Mouse (Mus musculus) lung, postnatal 10 days (tissue): ENCODE measurements around the gene Coq10b.
"Not testable (repeated sequence)": the region's sequence is repeated elsewhere in the genome, so short reads cannot be mapped to it uniquely, and the experiment has no call there.

Source experiments
- DNase-seq: peaks from one replicate; pipeline ENCODE4 v3.0.0; 2021

The Coq10b gene

DNA sequence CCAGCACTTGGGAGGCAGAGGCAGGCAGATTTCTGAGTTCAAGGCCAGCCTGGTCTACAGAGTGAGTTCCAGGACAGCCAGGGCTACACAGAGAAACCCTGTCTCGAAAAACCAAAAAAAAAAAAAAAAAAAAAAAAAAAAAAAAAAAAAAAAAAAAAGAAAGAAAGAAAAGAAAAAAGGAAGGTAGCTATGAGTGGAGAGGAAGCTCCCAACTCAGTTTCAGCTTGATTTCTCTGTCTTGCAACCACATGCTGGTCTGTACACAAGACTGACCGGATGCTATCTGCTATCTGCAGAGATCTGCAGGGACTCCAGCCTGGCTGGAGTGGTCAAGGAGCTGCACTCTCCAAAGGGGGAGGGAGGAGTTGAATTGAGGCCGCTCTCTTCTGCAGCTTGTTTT, 5.8 kb downstream of the Coq10b start:
- not testable (repeated sequence) for DNase-seq

DNA sequence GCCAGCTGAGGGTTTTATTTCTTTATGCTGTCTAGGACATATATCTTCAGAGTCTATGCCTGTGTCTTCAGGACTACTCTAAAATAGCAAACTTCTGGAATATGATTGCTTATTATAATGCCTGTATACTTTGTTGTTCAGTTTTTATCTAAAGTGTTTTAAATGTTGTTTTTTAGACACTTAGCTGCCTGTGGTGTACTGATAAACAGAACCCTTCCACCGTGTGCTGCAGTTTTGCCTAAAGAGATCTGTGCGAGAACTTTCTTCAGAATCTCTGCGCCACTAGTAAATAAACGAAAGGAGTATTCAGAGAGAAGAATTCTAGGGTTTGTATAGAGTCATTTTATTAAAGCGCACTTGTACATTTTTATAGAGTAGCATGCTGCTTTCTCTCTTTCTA, 8.5 kb downstream of the Coq10b start:
- no peak for DNase-seq

DNA sequence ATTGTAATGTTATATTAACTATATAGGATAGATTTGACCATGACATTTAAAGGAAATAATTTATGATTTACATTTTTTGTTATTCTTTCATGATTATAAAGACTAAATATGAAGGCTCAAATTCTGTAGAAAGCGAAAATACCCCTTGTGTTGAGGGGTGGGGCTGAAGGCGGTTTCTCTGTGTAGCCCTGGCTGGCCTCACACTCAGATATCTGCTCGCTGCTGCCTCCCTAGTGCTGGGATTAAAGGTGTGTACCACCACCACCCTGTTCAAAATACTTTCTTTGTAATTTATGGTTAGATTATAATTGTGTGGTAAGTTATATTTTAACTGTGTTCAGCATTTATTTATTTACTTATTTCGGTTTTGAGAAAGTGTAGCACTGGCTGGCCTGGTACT, 9.2 kb downstream of the Coq10b start:
- DNase-seq: no peak

DNA sequence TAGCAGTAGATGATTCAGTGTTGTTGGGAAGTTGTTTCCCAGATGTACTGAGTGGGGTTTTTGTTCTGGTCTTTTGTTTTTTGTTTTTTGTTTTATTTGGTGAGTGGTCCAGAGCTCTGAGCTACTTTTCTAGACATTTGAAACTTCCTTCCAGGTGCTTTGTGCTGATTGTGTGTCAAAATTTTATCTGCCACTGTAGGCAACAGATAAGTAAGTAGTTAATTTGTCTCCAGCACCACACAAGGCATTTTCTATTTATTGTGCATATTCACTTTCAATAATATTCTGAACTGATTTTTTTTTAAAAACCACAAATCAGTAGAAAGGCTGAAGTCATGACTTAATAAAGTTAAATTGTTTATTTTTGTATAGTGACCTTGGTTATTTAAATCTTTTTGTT, 19.8 kb downstream of the Coq10b start:
- DNase-seq: not testable (repeated sequence)

DNA sequence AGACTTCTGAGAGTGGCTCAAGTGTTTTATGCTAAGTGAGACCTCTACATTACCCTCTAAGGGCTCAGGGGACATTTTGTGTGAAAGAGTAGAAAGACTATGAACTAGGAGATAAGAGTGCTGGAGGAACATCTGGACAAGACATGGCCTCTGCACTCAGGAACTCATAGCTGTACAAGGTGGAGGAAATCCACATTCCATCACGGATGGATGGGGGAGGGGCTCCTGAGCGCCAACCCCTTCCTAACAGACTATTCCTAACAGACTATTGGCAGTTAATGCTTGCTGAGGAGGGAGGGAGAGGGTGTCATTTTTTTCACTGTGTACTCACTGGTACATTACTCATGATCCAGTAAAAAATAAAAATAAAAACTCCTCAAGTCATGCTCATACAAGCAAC, 22.2 kb downstream of the Coq10b start:
- DNase-seq: no peak

DNA sequence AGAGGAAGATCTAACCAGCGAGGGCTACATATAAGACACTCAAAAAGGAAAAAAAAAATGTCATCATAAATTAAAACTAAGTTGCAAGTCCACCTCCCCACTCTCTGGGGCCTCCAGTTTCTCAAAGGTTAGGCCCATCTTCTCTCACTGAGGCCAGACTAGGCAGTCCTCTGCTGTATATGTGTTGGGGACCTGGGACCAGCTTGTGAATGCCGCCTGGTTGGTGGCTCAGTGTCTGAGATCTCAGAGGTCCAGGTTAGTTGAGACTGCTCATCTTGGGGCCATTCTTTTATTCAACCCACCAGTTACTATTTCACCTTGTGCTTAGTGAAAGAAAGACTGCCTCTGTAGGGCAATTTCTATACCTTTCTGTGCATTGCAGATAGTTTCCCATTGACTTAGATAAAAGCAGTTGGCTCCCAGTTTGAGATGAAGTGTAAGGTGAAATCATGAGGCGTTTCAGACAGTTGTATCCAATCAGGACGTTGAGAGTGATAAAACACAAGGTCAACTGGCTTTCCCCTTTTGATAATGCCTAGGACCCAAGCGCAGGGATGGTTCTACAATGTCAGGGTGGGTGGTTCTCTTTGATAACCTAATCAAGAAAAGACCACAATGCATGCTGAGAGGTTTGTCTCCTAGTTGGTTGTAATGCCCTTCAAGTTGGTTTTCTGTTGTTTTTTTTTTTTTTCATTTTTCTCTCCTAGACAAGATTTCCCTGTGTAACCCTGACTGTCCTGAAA, 23.3 kb downstream of the Coq10b start:
- no peak for DNase-seq

DNA sequence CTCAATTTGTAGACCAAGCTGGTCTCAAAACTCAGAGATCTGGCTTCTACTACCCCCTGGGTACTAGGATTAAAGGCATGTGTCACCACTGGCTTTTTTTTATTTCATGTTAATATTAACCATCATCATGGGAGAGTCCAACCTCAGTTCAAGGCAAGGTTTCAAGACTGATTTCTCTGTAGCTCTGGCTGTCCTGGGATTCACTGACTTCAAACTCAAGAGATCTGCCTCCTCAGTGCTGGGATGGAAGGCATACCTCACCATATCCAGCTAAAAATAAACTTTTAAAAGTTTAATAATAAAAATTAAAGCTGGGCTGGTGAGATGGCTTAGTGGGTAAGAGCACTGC, 23.8 kb downstream of the Coq10b start:
- DNase-seq: no peak

DNA sequence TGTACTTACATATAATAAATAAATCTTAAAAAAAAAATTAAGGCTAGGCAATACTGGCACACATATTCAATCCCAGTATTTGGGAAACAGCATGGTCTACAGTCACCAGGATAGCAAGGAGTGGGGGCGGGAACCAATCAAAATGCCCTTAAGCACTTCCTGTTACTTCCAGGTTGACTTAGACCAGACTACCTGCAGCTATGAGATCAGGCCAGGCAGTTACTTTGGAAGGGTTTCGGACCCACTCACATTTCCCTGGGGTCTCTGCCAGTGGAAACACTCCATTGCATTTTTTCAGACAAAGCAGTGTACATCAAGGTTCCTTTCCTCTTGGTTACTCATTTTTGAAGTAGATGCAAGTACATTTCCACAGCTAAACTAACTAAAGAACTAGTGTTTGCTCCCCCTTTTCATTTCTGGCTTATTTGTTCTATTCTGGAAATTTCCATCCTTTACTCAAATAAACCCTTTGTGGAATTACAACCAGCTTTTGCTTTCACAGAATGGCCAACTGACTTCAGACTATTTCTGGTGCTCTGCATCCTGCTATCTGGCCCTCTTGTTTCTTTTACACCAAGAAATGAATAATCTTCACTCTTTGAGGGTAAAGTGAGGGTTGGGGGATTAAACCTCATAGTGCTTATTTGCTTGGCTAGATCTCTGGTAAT, 24.4 kb downstream of the Coq10b start:
- DNase-seq: peak; percentile 6

DNA sequence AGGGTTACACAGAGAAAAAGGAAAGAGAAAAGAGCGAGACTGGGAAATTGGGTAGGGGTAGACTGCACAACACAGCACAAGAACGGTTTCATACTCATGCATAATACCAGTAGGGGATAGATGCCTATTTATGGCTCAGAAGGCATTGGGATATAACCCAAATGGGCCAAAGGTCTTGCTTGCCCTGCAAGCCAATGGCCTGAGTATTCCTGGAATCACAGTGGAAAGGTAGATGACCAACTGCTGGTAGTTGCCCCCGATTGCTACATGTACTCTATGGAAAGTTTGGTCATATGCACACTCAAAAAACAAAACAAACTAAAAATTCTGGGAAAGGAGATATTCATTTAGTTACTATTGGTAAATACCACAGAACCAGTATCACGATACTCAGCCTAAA, 27.1 kb downstream of the Coq10b start:
- DNase-seq: no peak

DNA sequence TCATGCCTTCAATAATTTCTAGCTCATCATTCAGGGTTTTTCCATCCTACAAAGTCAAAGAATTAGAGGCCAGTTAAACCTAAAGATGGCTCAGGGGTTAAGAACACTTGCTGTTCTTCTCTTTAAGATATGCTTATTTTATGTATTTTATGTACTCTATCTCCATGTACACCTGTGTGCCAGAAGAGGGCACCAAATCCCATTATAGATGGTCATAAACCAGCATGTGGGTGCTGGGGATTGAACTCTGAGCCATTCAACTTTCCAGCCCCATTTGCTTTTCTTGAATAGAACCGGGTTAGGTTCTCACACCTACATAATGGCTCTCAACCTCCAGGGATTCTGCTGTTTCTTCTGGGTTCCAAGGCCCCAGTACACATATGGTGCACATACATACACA, 29.5 kb downstream of the Coq10b start:
- no peak for DNase-seq

DNA sequence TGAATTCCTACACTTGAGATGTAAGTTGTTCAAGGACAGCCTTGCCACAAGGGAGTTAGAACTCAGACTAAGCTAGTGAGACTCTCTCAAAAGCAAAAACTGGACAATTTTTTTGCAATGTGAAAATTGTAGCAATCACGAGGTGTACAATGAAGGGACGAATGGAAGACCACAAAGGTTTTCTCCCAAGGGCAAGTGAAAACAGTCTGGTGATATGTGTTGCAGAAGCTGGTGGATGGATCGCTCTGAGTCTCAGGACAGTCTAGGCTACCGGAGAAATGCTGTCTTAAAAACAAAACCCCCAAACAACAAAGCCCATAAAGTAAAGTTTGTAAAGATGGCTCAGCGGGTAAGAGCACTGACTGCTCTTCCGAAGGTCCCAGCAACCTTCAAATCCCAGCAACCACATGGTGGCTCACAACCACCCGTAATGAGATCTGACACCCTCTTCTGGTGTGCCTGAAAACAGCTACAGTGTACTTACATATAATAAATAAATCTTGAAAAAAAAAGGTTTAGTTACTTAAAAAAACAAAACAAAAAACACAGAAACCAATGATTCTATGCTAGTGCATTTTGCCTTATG, 33.3 kb downstream of the Coq10b start:
- DNase-seq: no peak

DNA sequence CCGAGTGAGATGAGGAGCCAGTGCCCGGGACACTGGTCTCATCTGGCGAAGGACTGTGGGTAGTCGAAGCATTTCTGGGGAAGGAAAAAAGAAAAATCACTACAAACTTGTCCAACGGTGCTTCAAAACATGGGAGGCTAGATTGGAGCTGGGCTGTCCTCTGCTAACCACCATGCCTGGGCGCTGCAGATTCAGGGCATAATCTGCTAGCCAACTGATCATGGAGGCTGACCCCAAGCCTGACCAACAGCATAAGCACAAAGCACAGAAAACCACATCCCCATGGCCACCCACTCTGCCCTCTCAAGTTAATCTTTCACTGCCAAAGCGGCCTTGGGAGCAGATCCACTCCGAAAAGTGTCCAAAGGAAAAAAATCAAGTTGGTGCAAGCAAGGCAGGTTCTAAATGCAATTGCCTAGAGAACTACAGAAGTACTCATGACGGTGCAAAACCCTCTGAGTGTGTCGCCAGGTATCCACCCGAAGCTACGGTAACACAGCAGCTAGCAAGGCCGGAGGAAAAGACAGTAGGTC, 34.4 kb downstream of the Coq10b start:
- DNase-seq: peak; percentile 3

DNA sequence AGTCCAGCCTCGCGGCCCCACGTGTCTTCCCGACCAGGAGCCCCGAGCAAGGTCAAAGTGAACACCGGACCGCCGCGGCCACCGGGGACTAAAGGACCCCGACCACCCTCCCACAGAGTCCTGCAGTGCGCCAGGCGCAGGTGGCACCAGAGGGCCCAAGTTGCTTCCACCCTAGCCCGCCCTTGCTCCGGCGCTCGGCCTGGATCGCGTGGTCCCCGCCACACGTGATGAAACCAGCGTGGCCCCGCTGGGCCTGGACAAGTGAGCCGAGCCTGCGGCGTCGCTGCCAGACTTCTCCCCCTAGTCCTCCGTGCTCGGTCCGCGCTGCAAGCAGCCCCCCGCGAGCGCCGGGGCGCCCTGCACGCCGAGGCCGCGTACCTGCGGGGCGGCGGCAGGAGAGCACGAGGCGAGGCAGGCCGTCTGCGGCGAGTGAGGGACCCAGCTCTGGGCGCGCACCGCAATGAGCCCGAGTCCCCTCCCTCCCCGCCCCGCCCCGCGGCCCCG, 34.9 kb downstream of the Coq10b start:
- peak; percentile 67 for DNase-seq

DNA sequence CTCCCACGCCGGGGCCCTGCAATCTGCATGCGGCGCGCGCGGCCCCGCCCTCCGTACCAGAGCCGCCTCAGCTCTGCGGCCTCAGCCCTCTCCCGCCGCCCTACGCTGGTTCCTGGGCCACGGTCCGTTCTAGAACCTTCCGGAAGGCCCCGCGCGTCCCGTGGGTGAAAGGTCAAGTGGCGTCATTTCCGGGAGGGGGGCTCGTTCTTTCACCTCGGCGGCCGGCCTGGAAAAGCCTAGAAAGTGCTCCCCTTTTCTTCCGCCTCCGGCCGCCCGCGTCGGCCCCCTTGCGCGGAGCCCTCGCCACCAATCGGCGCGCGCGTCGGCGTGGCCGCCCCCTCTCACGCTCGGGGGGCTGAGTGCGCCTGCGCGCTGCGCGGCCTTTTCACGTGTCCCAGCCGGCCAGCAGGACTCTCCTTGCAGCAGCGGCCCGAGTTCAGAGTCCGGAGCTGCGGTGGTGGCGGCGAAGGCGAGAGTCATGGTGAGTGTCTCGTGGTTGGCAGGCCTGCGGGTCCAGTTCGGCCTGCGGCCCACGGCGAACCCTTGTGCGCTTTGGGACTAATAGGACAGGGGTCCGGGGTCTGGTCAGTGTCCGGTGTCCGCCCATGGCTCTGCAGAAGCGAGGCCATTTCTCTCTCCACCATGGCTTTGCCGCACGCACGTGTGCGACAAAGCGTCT, 35.5 kb downstream of the Coq10b start, which contains the start of the genes Hspe1 and Hspd1:
Gene Hspe1, plus strand, starts transcription at position 201 of the 679 bp plus-strand sequence.
Gene Hspd1, minus strand, starts transcription at position 312 of the 679 bp plus-strand sequence.
- peak; percentile 100 for DNase-seq

DNA sequence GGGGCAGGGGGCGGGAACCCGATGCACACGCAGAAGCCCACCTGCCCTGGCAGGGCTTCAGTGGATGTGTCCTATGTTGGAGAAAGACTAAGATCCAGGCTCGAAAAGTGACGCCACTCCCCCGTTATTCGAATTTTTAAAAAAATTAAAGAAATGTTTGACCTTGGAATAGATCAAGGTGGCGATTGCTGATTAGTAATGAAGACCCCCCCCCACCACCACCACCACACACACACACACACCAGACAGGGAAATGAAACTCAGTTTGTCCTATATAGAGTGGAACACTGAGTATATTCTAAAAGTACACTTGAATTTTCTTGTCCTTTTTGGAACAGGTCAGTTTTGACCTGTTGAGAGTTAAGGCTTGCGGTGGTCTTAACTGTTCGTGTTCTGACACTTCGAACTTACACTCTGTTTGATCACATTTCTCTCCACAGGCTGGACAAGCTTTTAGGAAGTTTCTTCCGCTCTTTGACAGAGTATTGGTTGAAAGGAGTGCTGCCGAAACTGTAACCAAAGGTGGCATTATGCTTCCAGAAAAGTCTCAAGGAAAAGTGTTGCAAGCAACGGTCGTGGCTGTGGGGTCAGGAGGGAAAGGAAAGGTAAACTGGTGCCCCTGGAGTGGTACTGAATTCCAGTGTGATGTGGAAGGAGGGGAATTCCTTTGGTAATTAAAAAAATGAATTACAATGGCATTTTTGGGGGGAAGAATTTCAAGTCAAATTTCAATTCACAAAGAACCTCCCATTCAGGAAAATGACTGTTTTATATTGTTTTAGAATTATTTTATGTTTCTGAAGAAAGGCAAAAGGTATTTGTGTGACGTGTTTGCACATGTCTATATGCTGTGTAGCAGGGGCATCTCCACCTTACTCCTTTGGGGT, 36.3 kb downstream of the Coq10b start:
- no peak for DNase-seq

DNA sequence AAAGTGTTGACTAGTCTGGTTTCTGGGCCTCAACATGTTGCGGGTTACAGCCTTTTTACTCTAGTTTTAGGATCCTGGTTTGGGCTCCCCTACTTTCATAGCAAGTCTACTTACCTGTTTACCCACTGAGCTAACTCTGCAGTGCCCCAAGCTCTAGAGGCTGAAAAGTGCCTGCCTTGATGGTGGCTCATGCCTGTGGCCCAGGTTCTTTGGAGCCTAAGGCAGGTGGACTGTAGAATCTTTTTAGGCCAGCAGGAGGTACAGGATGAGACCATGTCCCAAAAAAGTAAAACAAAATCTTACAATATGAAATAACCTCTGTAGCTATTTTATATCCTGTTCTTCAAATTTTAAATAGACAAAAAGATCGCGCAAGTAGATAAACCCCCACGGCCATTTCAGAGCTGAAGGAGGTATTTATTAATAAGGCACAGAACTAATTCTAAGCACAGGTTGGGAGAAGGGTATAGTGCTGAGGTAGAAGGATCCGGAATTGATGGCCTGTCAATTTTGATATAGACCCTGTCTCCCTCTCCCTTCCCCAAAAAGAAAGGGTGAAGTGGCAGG, 37.0 kb downstream of the Coq10b start:
- DNase-seq: no peak

DNA sequence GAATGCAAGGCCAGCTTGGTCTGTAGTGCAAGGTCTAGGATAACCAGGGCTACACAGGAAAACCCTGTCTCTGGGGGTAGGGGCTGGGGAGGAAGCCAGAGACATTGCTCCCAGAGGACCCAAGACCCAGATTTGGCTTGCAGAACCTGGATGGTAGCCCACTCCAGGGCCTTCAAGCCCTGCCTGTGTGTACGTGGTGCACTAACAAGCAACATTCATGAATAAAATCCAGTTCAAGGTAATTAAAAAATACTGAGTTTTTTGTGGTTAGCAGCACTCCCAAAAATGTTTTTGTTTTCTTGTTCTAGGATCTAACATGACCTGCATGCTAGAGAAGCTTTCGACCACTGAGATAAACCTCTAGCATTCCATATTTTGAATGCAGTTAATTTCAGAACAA, 39.5 kb downstream of the Coq10b start:
- no peak for DNase-seq

DNA sequence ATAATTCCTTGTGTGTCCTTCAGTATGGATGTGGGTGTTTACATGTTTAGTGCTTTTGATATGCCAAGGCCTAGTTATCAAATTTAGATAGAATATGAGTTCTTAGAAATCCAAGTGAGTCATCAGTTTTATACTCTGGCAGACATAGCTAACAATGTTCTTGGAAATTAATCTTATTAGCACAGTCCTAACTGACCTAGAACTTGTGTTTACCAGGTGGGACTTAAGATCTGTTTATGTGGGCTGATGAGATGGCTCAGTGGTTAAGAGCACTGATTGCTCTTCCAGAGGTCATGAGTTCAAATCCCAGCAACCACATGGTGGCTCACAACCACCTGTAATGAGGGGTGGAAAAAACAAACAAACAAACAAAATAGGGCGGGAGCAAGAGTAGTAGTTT, 39.9 kb downstream of the Coq10b start:
- no peak for DNase-seq

DNA sequence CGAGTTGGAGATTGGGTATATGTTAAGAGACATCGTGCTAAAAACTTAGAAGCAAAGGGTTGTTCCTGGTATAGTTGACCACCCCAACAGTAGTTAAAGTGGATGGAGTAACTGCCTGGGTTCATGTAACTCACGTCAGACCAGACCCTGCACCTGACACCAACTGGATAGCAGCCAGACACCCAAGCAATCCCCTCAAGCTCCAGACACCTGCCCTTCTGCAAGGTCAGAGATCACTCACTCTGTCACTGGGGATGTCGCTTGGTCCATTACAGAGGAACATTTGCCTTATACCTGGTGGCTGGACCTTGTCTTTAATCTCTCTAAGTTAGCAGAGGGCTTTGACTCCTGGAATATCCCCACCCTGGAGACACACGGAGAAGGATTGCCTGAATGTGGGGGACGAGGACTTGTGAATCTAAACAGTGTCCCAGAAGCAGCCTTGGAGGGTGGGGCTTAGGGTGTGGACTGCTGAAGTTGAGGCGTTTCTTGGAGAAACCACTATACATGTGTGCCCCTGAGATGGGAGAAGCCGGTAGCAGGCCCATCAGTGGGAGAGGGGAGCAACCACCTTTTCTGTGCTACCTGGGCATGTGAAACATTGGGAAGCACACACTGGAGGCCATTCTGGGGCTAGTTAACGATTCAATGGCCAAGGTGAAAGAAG, 54.5 kb downstream of the Coq10b start:
- no peak for DNase-seq

DNA sequence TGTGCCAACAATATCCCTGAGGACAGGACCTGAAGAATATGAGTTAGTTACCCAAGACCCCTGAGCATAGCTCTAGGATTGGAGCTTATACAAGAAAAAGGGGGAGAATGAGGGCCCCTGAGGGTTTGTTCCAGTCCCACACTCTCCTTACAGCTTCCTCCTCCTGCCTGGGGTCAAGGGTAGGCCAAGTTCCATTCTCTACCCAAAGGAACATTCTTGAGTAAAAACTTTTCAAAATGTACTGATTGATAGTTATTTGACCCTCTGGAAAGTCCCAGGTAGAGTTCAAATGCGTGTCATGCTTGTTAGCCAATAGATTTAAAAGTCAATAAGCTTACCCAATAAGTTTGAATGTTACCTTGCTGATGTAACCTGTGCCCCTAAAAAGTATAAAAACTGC, 55.1 kb downstream of the Coq10b start:
- DNase-seq: no peak

DNA sequence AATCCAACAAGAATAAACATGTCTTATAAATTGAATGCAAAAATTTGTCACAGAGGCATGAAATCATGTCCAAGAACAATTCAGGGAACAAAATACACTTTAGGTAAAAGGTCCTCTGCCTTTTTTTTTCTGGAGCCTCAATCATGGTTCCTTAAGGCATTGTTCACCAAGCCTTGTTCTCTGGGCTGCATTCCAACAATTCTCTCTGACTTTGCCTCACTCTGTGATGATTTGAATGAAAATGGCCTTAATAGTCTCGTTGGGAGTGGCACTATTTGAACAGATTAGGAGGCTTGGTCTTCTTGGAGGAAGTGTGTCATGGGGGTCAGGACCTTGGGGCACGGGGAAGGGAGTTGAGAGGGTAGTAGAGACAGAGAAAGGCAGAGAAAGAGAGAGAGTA, 55.9 kb downstream of the Coq10b start:
- DNase-seq: no peak
